Mouse (Mus musculus) small intestine, adult 2 months (tissue): ENCODE data around the gene Ush2a.

Source experiments
- CTCF ChIP-seq: fragments of 200-500 bp; IDR thresholded peaks from 2 replicates; pipeline ENCODE4 v1.5.1; 2012; ENCODE audit warnings: low read depth, mild to moderate bottlenecking, control low read depth, inconsistent platforms, low read length, moderate library complexity, mixed read lengths; ENCODE audit not compliant: insufficient replicate concordance, insufficient read length; ENCODE audit errors: extremely low read depth
- POLR2A ChIP-seq: fragments of 200-500 bp; IDR thresholded peaks from 2 replicates; pipeline ENCODE4 v1.6.1; 2012; ENCODE audit warnings: low read depth, mild to moderate bottlenecking, control low read depth, inconsistent platforms, low read length, moderate library complexity

- no peak for TF ChIP-seq CTCF
- no peak for TF ChIP-seq POLR2A
These were observed 648.8 kb downstream of the Ush2a start for GRCm38 (mm10) chr1:188910656-188911055.
